Mouse (Mus musculus) C2C12 (cell line): ENCODE measurements around the gene Plcxd3. TPM values are rescaled to one million over a fixed set of nuclear protein-coding genes. Genes with fewer than 3 reads are reported as not detected.

Experiments
- H3K27me3 ChIP-seq: one replicate; pipeline ENCODE4 v1.6.1; 2011; ENCODE audit not compliant: control insufficient read depth, insufficient read depth, insufficient read length
- H3K36me3 ChIP-seq: one replicate; pipeline ENCODE4 v1.6.1; 2011; ENCODE audit not compliant: control insufficient read depth, insufficient read depth
- H3K4me3 ChIP-seq: one replicate; pipeline ENCODE4 v1.5.1; 2011; ENCODE audit warnings: mild to moderate bottlenecking, control low read depth; ENCODE audit not compliant: poor library complexity, insufficient read depth, severe bottlenecking
- H3K79me2 ChIP-seq: one replicate; pipeline ENCODE4 v1.6.1; 2011; ENCODE audit not compliant: control insufficient read depth, insufficient read depth
- H3K79me3 ChIP-seq: one replicate; pipeline ENCODE4 v1.6.1; 2011; ENCODE audit warnings: low read depth, control low read depth
- H3ac ChIP-seq: one replicate; pipeline ENCODE3; 2011; ENCODE audit warnings: low read depth; ENCODE audit not compliant: control insufficient read depth, insufficient read length
- CEBPB ChIP-seq: IDR thresholded peaks from one replicate; pipeline ENCODE4 v1.6.1; 2011; ENCODE audit warnings: low read depth, mild to moderate bottlenecking, control low read depth, moderate library complexity
- CTCF ChIP-seq: IDR thresholded peaks from one replicate; pipeline ENCODE4 v1.5.1; 2011; ENCODE audit not compliant: control insufficient read depth, insufficient read depth, insufficient read length
- FOSL1 ChIP-seq: IDR thresholded peaks from one replicate; pipeline ENCODE4 v1.8.0; 2011; ENCODE audit warnings: mild to moderate bottlenecking, low read length; ENCODE audit not compliant: poor library complexity, insufficient read depth, severe bottlenecking
- MAX ChIP-seq: IDR thresholded peaks from one replicate; pipeline ENCODE4 v1.6.1; 2011; ENCODE audit warnings: mild to moderate bottlenecking, control low read depth
- MYOD1 ChIP-seq: IDR thresholded peaks from one replicate; pipeline ENCODE4 v1.6.1; 2011; ENCODE audit warnings: low read depth; ENCODE audit not compliant: control insufficient read depth, insufficient read length
- MYOG ChIP-seq: IDR thresholded peaks from one replicate; pipeline ENCODE4 v1.6.1; 2011; ENCODE audit not compliant: control insufficient read depth, insufficient read length; ENCODE audit errors: extremely low read depth
- USF1 ChIP-seq: IDR thresholded peaks from one replicate; pipeline ENCODE4 v1.6.1; 2011; ENCODE audit warnings: low read depth, mild to moderate bottlenecking, control low read depth, moderate library complexity
- long read RNA-seq, 2 experiments: library from polyadenylated mRNA; unstranded; transcript quantifications; one replicate each; pipeline ENCODE4 v2.0.0; 2019 to 2020
- polyA plus RNA-seq: library from polyadenylated mRNA; unstranded; fragments of >200 nt; fragmentation: generic; extraction: Trizol; gene quantifications from one replicate; pipeline ENCODE4 v1.2.1, GENCODE M21; 2012; ENCODE audit warnings: missing spikeins

Plcxd3 gene
- polyA plus RNA-seq = not detected
- long read RNA-seq, experiment 1 = 0 reads
- long read RNA-seq, experiment 2 = 0 reads

GRCm38 (mm10) chr15:4375423-4376220 lies at the start of gene Plcxd3:
Gene Plcxd3 (plus strand): TSS chr15:4375491.
- H3K4me3 ChIP-seq = no peak within 1 kb of the TSS
- no peaks in the 10 kb centered on the region for H3K79me3 ChIP-seq
- H3K27me3 ChIP-seq = peaks cover 6% of the 10 kb centered on the region
- H3K36me3 ChIP-seq = no peaks in the 10 kb centered on the region
- TF ChIP-seq CEBPB (no peak), FOSL1 (no peak), USF1 (no peak), MYOG (no peak), CTCF (no peak), MYOD1 (no peak), MAX (no peak)
- H3K79me2 ChIP-seq = no peaks in the 10 kb centered on the region
- H3ac ChIP-seq = no peak within 1 kb of the TSS

DNA sequence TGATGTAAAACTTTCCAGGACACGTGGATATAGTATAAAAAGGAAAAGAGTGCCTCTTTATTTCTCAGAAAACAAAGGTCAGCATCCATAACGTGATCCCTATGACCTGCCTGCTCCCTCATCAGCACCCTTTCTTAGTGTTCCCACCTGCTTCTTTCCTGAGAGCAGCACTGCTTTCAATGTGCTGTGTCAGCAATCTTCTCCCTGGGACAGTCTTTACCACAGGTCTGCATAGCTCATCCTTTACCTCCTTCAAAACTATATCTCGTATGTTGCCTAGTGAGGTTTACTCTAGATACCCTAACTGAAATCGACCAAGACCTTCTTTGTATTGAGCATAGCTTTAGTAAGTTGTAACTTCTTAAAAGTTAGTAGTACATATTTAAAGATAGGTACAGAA lies 43.4 kb upstream of the Plcxd3 start:
- H3K4me3 ChIP-seq = no peak overlapping the region
- TF ChIP-seq MYOD1 = no peak
- no peak for TF ChIP-seq MYOG
- TF ChIP-seq CTCF = no peak
- no peak for TF ChIP-seq CEBPB
- TF ChIP-seq USF1 = no peak
- no peak for TF ChIP-seq MAX
- no peak for TF ChIP-seq FOSL1

GRCm38 (mm10) chr15:4341620-4342019 lies 33.7 kb upstream of the Plcxd3 start:
- H3ac ChIP-seq = no peak overlapping the region
- H3K79me2 ChIP-seq = no peaks in the 10 kb centered on the region
- H3K36me3 ChIP-seq = no peaks in the 10 kb centered on the region
- TF ChIP-seq CEBPB (no peak), MYOG (no peak), MYOD1 (no peak), CTCF (no peak), MAX (no peak), FOSL1 (no peak), USF1 (no peak)
- no peak overlapping the region for H3K4me3 ChIP-seq
- H3K27me3 ChIP-seq = no peaks in the 10 kb centered on the region
- H3K79me3 ChIP-seq = no peaks in the 10 kb centered on the region

More for the DNA sequence above, 43.4 kb upstream of the Plcxd3 start:
- Histone ChIP-seq H3K27me3 (no peaks in the 10 kb centered on the region), H3K79me2 (no peaks in the 10 kb centered on the region), H3K79me3 (no peaks in the 10 kb centered on the region), H3K36me3 (no peaks in the 10 kb centered on the region), H3ac (no peak overlapping the region)

DNA sequence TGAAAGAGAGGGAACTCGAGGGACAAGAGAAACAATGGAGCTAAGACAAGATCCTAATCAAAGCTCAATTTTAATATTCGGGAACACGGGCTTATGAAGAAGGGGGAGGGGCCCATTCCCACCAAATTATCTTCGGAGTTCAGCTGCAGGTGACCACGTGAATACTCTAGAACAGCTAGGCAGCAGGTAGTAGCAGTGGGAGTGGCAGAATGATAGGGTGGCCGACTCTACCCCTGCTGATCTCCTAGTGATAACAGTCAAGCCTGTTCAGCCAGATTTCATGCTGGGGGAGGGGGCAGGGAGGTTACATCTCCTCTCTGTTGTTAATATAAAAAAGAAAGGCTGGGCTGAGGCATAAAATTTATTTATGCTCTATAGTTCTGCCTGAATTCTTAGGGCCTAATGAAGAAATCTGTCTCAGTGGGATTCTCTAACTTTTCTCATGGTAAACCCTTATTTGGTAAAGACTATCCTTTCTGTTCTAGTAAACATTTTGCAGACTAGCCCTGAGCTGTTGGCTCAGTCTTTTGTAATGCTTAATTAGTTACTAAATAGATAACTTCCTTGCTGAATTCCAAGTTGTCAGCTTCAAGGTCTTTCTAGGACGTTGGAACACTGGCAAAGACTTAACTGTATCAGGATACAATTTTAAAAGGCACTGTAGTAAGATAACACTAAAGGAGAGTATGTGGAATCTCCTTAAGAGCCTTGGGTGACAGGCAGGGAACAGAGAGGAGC lies 26.3 kb upstream of the Plcxd3 start:
- H3K36me3 ChIP-seq = no peaks in the 10 kb centered on the region
- H3K27me3 ChIP-seq = no peaks in the 10 kb centered on the region
- no peaks in the 10 kb centered on the region for H3K79me2 ChIP-seq
- H3K4me3 ChIP-seq = no peak overlapping the region
- no peak for TF ChIP-seq MYOD1
- no peak for TF ChIP-seq FOSL1
- TF ChIP-seq CTCF = no peak
- no peak for TF ChIP-seq MAX
- no peak for TF ChIP-seq CEBPB
- no peak for TF ChIP-seq USF1
- no peak for TF ChIP-seq MYOG
- H3K79me3 ChIP-seq = no peaks in the 10 kb centered on the region
- H3ac ChIP-seq = no peak overlapping the region

- no peaks in the 10 kb centered on the region for H3K27me3 ChIP-seq
- TF ChIP-seq CEBPB (no peak), FOSL1 (no peak), MYOG (no peak), MYOD1 (no peak), CTCF (no peak), USF1 (no peak), MAX (no peak)
- H3K79me3 ChIP-seq = no peaks in the 10 kb centered on the region
- H3ac ChIP-seq = no peak overlapping the region
- H3K79me2 ChIP-seq = no peaks in the 10 kb centered on the region
- no peak overlapping the region for H3K4me3 ChIP-seq
- H3K36me3 ChIP-seq = no peaks in the 10 kb centered on the region
Measured at GRCm38 (mm10) chr15:4356397-4356796, 18.9 kb upstream of the Plcxd3 start.
